Comparison of ENCODE assay signal across 8 mouse cellular contexts in the genomic region with DNA sequence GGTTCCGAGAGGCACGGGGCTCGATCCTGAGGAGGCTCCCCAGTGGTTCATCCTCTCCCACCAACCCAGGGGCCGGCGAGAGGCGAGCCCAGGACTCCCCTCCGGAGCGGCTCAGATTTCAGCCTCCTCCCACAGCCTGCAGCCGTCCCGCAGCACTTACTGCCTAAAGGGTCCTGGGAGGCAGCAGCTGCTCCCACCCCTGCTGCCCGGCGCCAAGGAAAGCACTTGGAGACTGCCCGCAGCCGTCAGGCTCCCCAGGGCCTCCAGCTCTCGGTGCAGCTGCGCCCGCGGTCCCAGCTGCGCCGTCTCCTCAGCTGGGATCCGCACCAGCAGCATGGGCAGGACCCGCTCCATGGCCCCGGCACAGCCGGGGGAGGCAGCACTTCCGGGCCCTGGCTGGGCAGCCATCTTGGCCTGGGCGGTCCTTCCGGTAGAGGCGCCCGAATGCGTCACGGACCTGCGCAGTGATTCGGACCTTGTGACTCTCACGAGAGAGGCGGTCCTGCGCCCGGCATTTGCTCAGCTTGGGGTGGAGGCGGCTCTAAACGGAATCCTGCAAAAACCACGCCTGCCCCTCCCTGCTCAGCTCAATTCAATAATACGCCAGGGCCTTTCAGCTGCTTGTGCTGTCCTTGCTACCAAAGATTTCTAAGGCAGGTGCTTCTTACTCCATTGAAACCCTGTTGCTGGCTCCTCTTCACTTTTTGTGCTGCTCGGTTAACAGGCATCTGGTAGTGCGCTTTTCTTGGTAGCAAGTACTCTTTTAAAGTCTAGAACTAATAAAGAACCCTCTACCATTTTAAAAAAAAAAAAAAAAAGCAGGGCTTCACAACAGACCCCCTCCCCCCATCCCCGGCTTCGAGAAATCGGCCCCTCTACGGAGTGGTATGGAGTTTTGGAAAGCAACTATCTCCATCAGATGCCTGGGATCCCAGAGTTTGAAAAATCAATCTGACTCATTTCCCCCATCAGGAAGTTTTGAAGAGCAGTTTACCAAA. TPM values are rescaled to one million over a fixed set of nuclear protein-coding genes. Genes with fewer than 3 reads are reported as not detected.
DNase-seq lines count a peak whose midpoint lies in the region; ATAC-seq and TF ChIP-seq lines count a peak whose summit lies in the region.

A gene (minus strand): TSS at position 426 of the 998 bp plus-strand sequence.

- H3K9ac ChIP-seq in forebrain, embryonic 12.5 days, result peak within 1 kb of the TSS; percentile 88
- peak within 1 kb of the TSS; percentile 95 for H3K9ac ChIP-seq in heart, postnatal 0 days (replicated peaks; ENCODE audit: low read depth, low read length)
- H3K9ac ChIP-seq in liver, embryonic 16.5 days (ENCODE audit: low read depth, low read length), result peak within 1 kb of the TSS; percentile 95
- H3K9ac ChIP-seq in neural tube, embryonic 13.5 days, result peak within 1 kb of the TSS; percentile 96

- peak; percentile 100 for ATAC-seq in forebrain, embryonic 12.5 days (ENCODE audit: low FRiP score)
- ATAC-seq in heart, postnatal 0 days (ENCODE audit: insufficient read depth, low read depth), result peak; percentile 100
- ATAC-seq in liver, embryonic 16.5 days (ENCODE audit: low read depth), result peak; percentile 100
- peak; percentile 99 for ATAC-seq in neural tube, embryonic 13.5 days (ENCODE audit: low read depth)

- H3K27me3 ChIP-seq in E14TG2a.4 (ENCODE audit: insufficient read depth, low read length), result no peaks in the 10 kb centered on the region
- H3K27me3 ChIP-seq in forebrain, embryonic 12.5 days, result no peaks in the 10 kb centered on the region
- no peaks in the 10 kb centered on the region for H3K27me3 ChIP-seq in heart, postnatal 0 days (ENCODE audit: control insufficient read depth, insufficient read depth, low read length)
- H3K27me3 ChIP-seq in liver, embryonic 16.5 days (ENCODE audit: control insufficient read depth, insufficient read depth, low read depth, low read length), result no peaks in the 10 kb centered on the region
- no peaks in the 10 kb centered on the region for H3K27me3 ChIP-seq in neural tube, embryonic 13.5 days
- no peaks in the 10 kb centered on the region for H3K27me3 ChIP-seq in testis, adult 2 months (ENCODE audit: control insufficient read depth, insufficient read depth, low read length)

- TF ChIP-seq EP300 in heart, postnatal 0 days (IDR thresholded peaks at IDR 0.05; ENCODE audit: low read depth), result peak; percentile 94

- peaks cover 17% of the 10 kb centered on the region for H3K36me3 ChIP-seq in E14TG2a.4 (ENCODE audit: insufficient read depth, low read length)
- peaks cover 8% of the 10 kb centered on the region; the same call in 1 of the 2 replicates for H3K36me3 ChIP-seq in forebrain, embryonic 12.5 days (replicated peaks)
- H3K36me3 ChIP-seq in heart, postnatal 0 days (replicated peaks; ENCODE audit: control insufficient read depth, insufficient read depth, low read length), result peaks cover 11% of the 10 kb centered on the region
- H3K36me3 ChIP-seq in liver, embryonic 16.5 days (ENCODE audit: control insufficient read depth, insufficient read depth), result peaks cover 5% of the 10 kb centered on the region
- H3K36me3 ChIP-seq in neural tube, embryonic 13.5 days, result peaks cover 10% of the 10 kb centered on the region
- no peaks in the 10 kb centered on the region for H3K36me3 ChIP-seq in testis, adult 2 months (ENCODE audit: control insufficient read depth, insufficient read depth, low read length)

- H3K4me3 ChIP-seq in E14TG2a.4 (replicated peaks; ENCODE audit: low read length), result peak within 1 kb of the TSS; percentile 98
- H3K4me3 ChIP-seq in forebrain, embryonic 12.5 days (replicated peaks), result peak within 1 kb of the TSS; percentile 91
- H3K4me3 ChIP-seq in heart, postnatal 0 days (ENCODE audit: low read depth, low read length), result peak within 1 kb of the TSS; percentile 84
- H3K4me3 ChIP-seq in liver, embryonic 16.5 days (ENCODE audit: low read depth, low read length), result peak within 1 kb of the TSS; percentile 75
- peak within 1 kb of the TSS; percentile 74 for H3K4me3 ChIP-seq in neural tube, embryonic 13.5 days
- H3K4me3 ChIP-seq in testis, adult 2 months (ENCODE audit: control insufficient read depth, low read depth, low read length), result peak within 1 kb of the TSS; percentile 99

- H3K4me1 ChIP-seq in E14TG2a.4 (replicated peaks; ENCODE audit: low read depth, low read length), result peaks cover 15% of the 10 kb centered on the region
- peaks cover 12% of the 10 kb centered on the region for H3K4me1 ChIP-seq in forebrain, embryonic 12.5 days
- peaks cover 13% of the 10 kb centered on the region; the same call in 1 of the 2 replicates for H3K4me1 ChIP-seq in heart, postnatal 0 days (ENCODE audit: control insufficient read depth, insufficient read depth)
- peaks cover 11% of the 10 kb centered on the region for H3K4me1 ChIP-seq in liver, embryonic 16.5 days (ENCODE audit: control insufficient read depth, low read depth, low read length)
- peaks cover 19% of the 10 kb centered on the region for H3K4me1 ChIP-seq in neural tube, embryonic 13.5 days (replicated peaks)
- peaks cover 3% of the 10 kb centered on the region; the same call in 1 of the 2 replicates for H3K4me1 ChIP-seq in testis, adult 2 months (ENCODE audit: control insufficient read depth, insufficient read depth, low read length)

- peak within 1 kb of the TSS; percentile 65 for H3K4me2 ChIP-seq in forebrain, embryonic 12.5 days
- H3K4me2 ChIP-seq in heart, postnatal 0 days (ENCODE audit: low read depth, low read length), result peak within 1 kb of the TSS; percentile 71
- peak within 1 kb of the TSS; percentile 80 for H3K4me2 ChIP-seq in liver, embryonic 16.5 days (ENCODE audit: low read depth, low read length)
- H3K4me2 ChIP-seq in neural tube, embryonic 13.5 days, result peak within 1 kb of the TSS; percentile 63

- TF ChIP-seq POLR2A in testis, adult 2 months (IDR thresholded peaks at IDR 0.05; ENCODE audit: control insufficient read depth, low read depth, low read length), result peak; percentile 96

- H3K27ac ChIP-seq in forebrain, embryonic 12.5 days, result peak within 1 kb of the TSS; percentile 98
- H3K27ac ChIP-seq in heart, postnatal 0 days (ENCODE audit: low read depth), result peak within 1 kb of the TSS; percentile 95
- H3K27ac ChIP-seq in liver, embryonic 16.5 days (ENCODE audit: low read length), result peak within 1 kb of the TSS; percentile 88
- peak within 1 kb of the TSS; percentile 97 for H3K27ac ChIP-seq in neural tube, embryonic 13.5 days (replicated peaks)
- peak within 1 kb of the TSS; percentile 89 for H3K27ac ChIP-seq in testis, adult 2 months (ENCODE audit: control insufficient read depth, insufficient read depth, low read depth, low read length)

- TF ChIP-seq CTCF in E14TG2a.4 (conservative IDR thresholded peaks at IDR 0.05; ENCODE audit: low read length), result no peak
- no peak; the same call in 1 of the 2 replicates for TF ChIP-seq CTCF in heart, postnatal 0 days (IDR thresholded peaks at IDR 0.05; ENCODE audit: low read depth)
- TF ChIP-seq CTCF in testis, adult 2 months (IDR thresholded peaks at IDR 0.05; ENCODE audit: control insufficient read depth, insufficient read depth, insufficient replicate concordance, low read depth, low read length), result no peak

- WGBS in forebrain, embryonic 12.5 days, result under 1% methylated on average over 47 of the region's 47 CpGs
- WGBS in heart, postnatal 0 days, result under 1% methylated on average over 47 of the region's 47 CpGs
- 1% methylated on average over 47 of the region's 47 CpGs for WGBS in liver, embryonic 16.5 days (ENCODE audit: insufficient replicate concordance)
- under 1% methylated on average over 47 of the region's 47 CpGs for WGBS in neural tube, embryonic 13.5 days

- no peaks in the 10 kb centered on the region for H3K9me3 ChIP-seq in E14TG2a.4 (ENCODE audit: low read length)
- no peaks in the 10 kb centered on the region for H3K9me3 ChIP-seq in forebrain, embryonic 12.5 days
- H3K9me3 ChIP-seq in heart, postnatal 0 days (replicated peaks; ENCODE audit: control insufficient read depth, low read length), result no peaks in the 10 kb centered on the region
- H3K9me3 ChIP-seq in liver, embryonic 16.5 days (replicated peaks; ENCODE audit: control insufficient read depth, low read length), result no peaks in the 10 kb centered on the region
- H3K9me3 ChIP-seq in neural tube, embryonic 13.5 days, result no peaks in the 10 kb centered on the region

- DNase-seq in c-Kit-positive CD71-positive TER-119-positive erythroid progenitor cells, embryonic 14.5 days (ENCODE audit: low spot score), result peak; percentile 96
- peak; percentile 96 for DNase-seq in heart, postnatal 0 days (ENCODE audit: low spot score)
- DNase-seq in kidney, postnatal 4 days, result peak; percentile 97 to 99

RNA-seq across cellular contexts. Expression of the gene that starts here (rescaled TPM):
- polyA plus RNA-seq in forebrain, embryonic 12.5 days (2016; fragmentation: Nextera tagmentation; extraction: Ambion mirVana), result 15.3 and 16.9 TPM in 2 replicates
- 11.0 and 15.7 TPM in 2 replicates for total RNA-seq in heart, postnatal 0 days (2014; rRNA removed; ENCODE audit: low replicate concordance)
- 2.2 and 2.7 TPM in 2 replicates for polyA plus RNA-seq in heart, postnatal 0 days (2015; fragmentation: Nextera tagmentation; extraction: Ambion mirVana)
- polyA plus RNA-seq in liver, embryonic 16.5 days (2015; fragmentation: Nextera tagmentation; extraction: Ambion mirVana), result 3.2 and 3.5 TPM in 2 replicates
- polyA plus RNA-seq in neural tube, embryonic 13.5 days (2015; fragmentation: Nextera tagmentation; extraction: Ambion mirVana), result 6.4 and 6.8 TPM in 2 replicates
- polyA plus RNA-seq in testis, adult 2 months (2012; rRNA removed), result 6.4 and 8.0 TPM in 2 replicates

Comparison
In these comparisons a context has a peak if more than half of its experiments do, and no peak if none do; other contexts are left out.
1. Peak in every context shown above with its lines: DNase-seq, ATAC-seq, H3K4me3 ChIP-seq and H3K27ac ChIP-seq.